Mouse (Mus musculus) G1E (cell line): ENCODE measurements at regions not wholly inside any gene's neighbourhood (a gene's known extent, or its start where the extent isn't known, plus 50 kb on each side); places are given as distances from the start of the nearest gene placed in this dataset.

Experiments
- ATAC-seq: 2 replicates; pipeline ENCODE4 v1.8.0; 2016; ENCODE audit warnings: mild to moderate bottlenecking; ENCODE audit not compliant: insufficient number of reproducible peaks, poor library complexity, low FRiP score, severe bottlenecking; ENCODE audit errors: extremely low read depth
- DNase-seq: peaks from one replicate; pipeline ENCODE4 v3.0.0; 2012; ENCODE audit warnings: low spot score
- H3K27me3 ChIP-seq: 2 replicates; pipeline ENCODE4 v1.6.1; 2012; ENCODE audit warnings: mild to moderate bottlenecking, low read length, inconsistent platforms; ENCODE audit not compliant: insufficient read depth
- H3K36me3 ChIP-seq: replicated peaks from 2 replicates; pipeline ENCODE3; 2012; ENCODE audit warnings: mild to moderate bottlenecking, inconsistent platforms
- H3K4me1 ChIP-seq: 2 replicates; pipeline ENCODE4 v1.6.1; 2012; ENCODE audit warnings: low read depth, low read length, inconsistent platforms, mixed read lengths; ENCODE audit not compliant: insufficient read depth
- H3K4me3 ChIP-seq: 2 replicates; pipeline ENCODE4 v1.5.1; 2012; ENCODE audit warnings: low read depth, mild to moderate bottlenecking, inconsistent platforms, low read length, moderate library complexity, mixed read lengths
- H3K9me3 ChIP-seq: replicated peaks from 2 replicates; pipeline ENCODE4 v1.6.1; 2012; ENCODE audit warnings: inconsistent platforms
- CTCF ChIP-seq: IDR thresholded peaks from 2 replicates; pipeline ENCODE4 v1.5.1; 2012; ENCODE audit warnings: low read depth, low read length, inconsistent platforms, mixed read lengths
- GATA1 ChIP-seq: IDR thresholded peaks from 2 replicates; pipeline ENCODE4 v1.6.1; 2012; ENCODE audit warnings: borderline replicate concordance, low read length, inconsistent platforms, mixed read lengths
- GATA2 ChIP-seq: IDR thresholded peaks from 2 replicates; pipeline ENCODE4 v1.6.1; 2012; ENCODE audit warnings: low read depth, low read length, inconsistent platforms, borderline replicate concordance
- POLR2AphosphoS5 ChIP-seq: IDR thresholded peaks from 2 replicates; pipeline ENCODE4 v1.6.1; 2012; ENCODE audit warnings: low read depth, low read length, inconsistent platforms; ENCODE audit not compliant: insufficient replicate concordance
- TAL1 ChIP-seq: conservative IDR thresholded peaks from 2 replicates; pipeline ENCODE4 v1.6.1; 2012; ENCODE audit warnings: low read depth, low read length, inconsistent platforms, mixed read lengths

- no peaks in the 10 kb centered on the region for H3K36me3 ChIP-seq
- no peak for TF ChIP-seq GATA2
- TF ChIP-seq CTCF: no peak
- no peak for TF ChIP-seq TAL1
- no peak for TF ChIP-seq GATA1
- TF ChIP-seq POLR2AphosphoS5: no peak
- no peak overlapping the region for H3K4me3 ChIP-seq
- DNase-seq: no peak
- no peak for ATAC-seq
- peaks cover 67% of the 10 kb centered on the region for H3K9me3 ChIP-seq
- no peaks in the 10 kb centered on the region for H3K27me3 ChIP-seq
- H3K4me1 ChIP-seq: no peaks in the 10 kb centered on the region
These were observed 312.0 kb downstream of the Prdm2 start for GRCm38 (mm10) chr4:142900792-142901191.

- TF ChIP-seq GATA2: no peak
- no peak for TF ChIP-seq TAL1
- TF ChIP-seq POLR2AphosphoS5: no peak
- TF ChIP-seq CTCF: no peak
- no peaks in the 10 kb centered on the region for H3K27me3 ChIP-seq
- no peaks in the 10 kb centered on the region for H3K36me3 ChIP-seq
- H3K4me3 ChIP-seq: no peak overlapping the region
- no peaks in the 10 kb centered on the region for H3K4me1 ChIP-seq
- no peak for ATAC-seq
- DNase-seq: no peak
- H3K9me3 ChIP-seq: peaks cover 71% of the 10 kb centered on the region
These were observed 313.8 kb downstream of the Prdm2 start for GRCm38 (mm10) chr4:142898994-142899393.

GRCm38 (mm10) chr4:142890711-142891110 is 322.1 kb downstream of the Prdm2 start:
- no peak for TF ChIP-seq CTCF
- TF ChIP-seq GATA1: no peak
- no peak for TF ChIP-seq TAL1
- no peak for TF ChIP-seq GATA2
- no peak for TF ChIP-seq POLR2AphosphoS5

GRCm38 (mm10) chr4:142888891-142889290 is 323.9 kb downstream of the Prdm2 start:
- Histone ChIP-seq H3K27me3 (no peaks in the 10 kb centered on the region), H3K36me3 (no peaks in the 10 kb centered on the region), H3K4me3 (no peak overlapping the region), H3K9me3 (peaks cover 78% of the 10 kb centered on the region), H3K4me1 (no peaks in the 10 kb centered on the region)
- DNase-seq (no peak), ATAC-seq (no peak)
- no peak for TF ChIP-seq GATA1
- TF ChIP-seq CTCF: no peak
- no peak for TF ChIP-seq POLR2AphosphoS5
- TF ChIP-seq GATA2: no peak
- no peak for TF ChIP-seq TAL1

More at GRCm38 (mm10) chr4:142890711-142891110, 322.1 kb downstream of the Prdm2 start:
- Histone ChIP-seq H3K27me3 (no peaks in the 10 kb centered on the region), H3K9me3 (peaks cover 78% of the 10 kb centered on the region), H3K36me3 (no peaks in the 10 kb centered on the region), H3K4me1 (no peaks in the 10 kb centered on the region), H3K4me3 (no peak overlapping the region)
- ATAC-seq: no peak
- no peak for DNase-seq

- H3K4me1 ChIP-seq: no peaks in the 10 kb centered on the region
- no peaks in the 10 kb centered on the region for H3K36me3 ChIP-seq
- no peak for DNase-seq
- ATAC-seq: no peak
- H3K27me3 ChIP-seq: no peaks in the 10 kb centered on the region
- TF ChIP-seq POLR2AphosphoS5: no peak
- no peak for TF ChIP-seq GATA2
- TF ChIP-seq CTCF: no peak
- TF ChIP-seq TAL1: no peak
- TF ChIP-seq GATA1: no peak
- peaks cover 78% of the 10 kb centered on the region for H3K9me3 ChIP-seq
- H3K4me3 ChIP-seq: no peak overlapping the region
These were observed 324.9 kb downstream of the Prdm2 start for GRCm38 (mm10) chr4:142887876-142888275.

- Histone ChIP-seq H3K9me3 (peaks cover 78% of the 10 kb centered on the region), H3K36me3 (no peaks in the 10 kb centered on the region), H3K4me1 (no peaks in the 10 kb centered on the region), H3K4me3 (no peak overlapping the region), H3K27me3 (no peaks in the 10 kb centered on the region)
- TF ChIP-seq TAL1 (no peak), GATA1 (no peak), CTCF (no peak), POLR2AphosphoS5 (no peak), GATA2 (no peak)
- DNase-seq (no peak), ATAC-seq (no peak)
These were observed 332.5 kb downstream of the Prdm2 start for GRCm38 (mm10) chr4:142880323-142880759.

- no peak for DNase-seq
- Histone ChIP-seq H3K4me3 (no peak overlapping the region), H3K27me3 (no peaks in the 10 kb centered on the region), H3K4me1 (no peaks in the 10 kb centered on the region), H3K9me3 (peaks cover 69% of the 10 kb centered on the region), H3K36me3 (no peaks in the 10 kb centered on the region)
- no peak for ATAC-seq
- TF ChIP-seq GATA2 (no peak), TAL1 (no peak), CTCF (no peak), POLR2AphosphoS5 (no peak), GATA1 (no peak)
These were observed 336.6 kb downstream of the Prdm2 start for GRCm38 (mm10) chr4:142876151-142876550.
